Mouse (Mus musculus): ENCODE measurements around the gene Cdh5. TPM values are rescaled to one million over a fixed set of nuclear protein-coding genes. Genes with fewer than 3 reads are reported as not detected.
"Not testable (repeated sequence)": the region's sequence is repeated elsewhere in the genome, so short reads cannot be mapped to it uniquely, and the experiment has no call there.

Cdh5 gene
- polyA plus RNA-seq, 1 experiment from 2014 or later = 49.9 TPM

DNA sequence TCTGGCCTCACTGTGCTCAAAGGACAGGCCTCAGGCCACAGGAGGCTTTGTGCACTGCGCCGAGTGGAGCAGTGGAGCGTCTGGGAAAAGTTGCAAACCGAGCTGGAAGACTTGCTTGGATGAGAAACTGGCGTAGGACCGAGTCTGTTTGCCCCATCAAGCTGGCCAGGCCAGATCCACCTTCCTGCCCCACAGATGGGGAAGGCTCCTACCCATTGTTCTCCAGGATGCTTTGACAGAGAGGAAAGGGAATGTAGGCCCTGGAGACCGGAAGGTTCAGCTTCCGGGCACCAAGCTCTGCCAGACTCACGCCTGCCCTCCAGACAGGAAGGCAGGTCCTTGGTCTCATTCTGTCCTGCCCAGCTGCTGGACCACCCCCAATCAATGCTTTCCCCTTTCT lies 5.8 kb upstream of the Cdh5 start:
- no peak for ATAC-seq (ENCODE audit: extremely low read depth, insufficient number of reproducible peaks, low FRiP score, low TSS enrichment)
- H3K27ac ChIP-seq (replicated peaks) = peak overlapping the region; percentile 89
- H3K4me3 ChIP-seq = no peak overlapping the region
- no peaks in the 10 kb centered on the region for H3K36me3 ChIP-seq
- peaks cover 29% of the 10 kb centered on the region for H3K4me1 ChIP-seq
- H3K9ac ChIP-seq = no peak overlapping the region
- WGBS = 64% methylated on average over 9 of the region's 9 CpGs
- H3K27me3 ChIP-seq (replicated peaks) = no peaks in the 10 kb centered on the region
- no peak overlapping the region for H3K4me2 ChIP-seq
- no peaks in the 10 kb centered on the region for H3K9me3 ChIP-seq

- H3K9me3 ChIP-seq = no peaks in the 10 kb centered on the region
- H3K27me3 ChIP-seq (replicated peaks) = no peaks in the 10 kb centered on the region
- no peaks in the 10 kb centered on the region for H3K36me3 ChIP-seq
- WGBS = 41% methylated on average over 10 of the region's 10 CpGs
- 0 out of 2 replicates have a peak, but pooled peaks have one; percentile 21 for ATAC-seq (ENCODE audit: extremely low read depth, insufficient number of reproducible peaks, low FRiP score, low TSS enrichment)
- peaks cover 34% of the 10 kb centered on the region for H3K4me1 ChIP-seq
- no peak overlapping the region for H3K9ac ChIP-seq
- H3K27ac ChIP-seq (replicated peaks) = peak overlapping the region; percentile 89
- H3K4me2 ChIP-seq = no peak overlapping the region
- no peak overlapping the region for H3K4me3 ChIP-seq
Measured at GRCm38 (mm10) chr8:104096644-104097043, 4.8 kb upstream of the Cdh5 start.

DNA sequence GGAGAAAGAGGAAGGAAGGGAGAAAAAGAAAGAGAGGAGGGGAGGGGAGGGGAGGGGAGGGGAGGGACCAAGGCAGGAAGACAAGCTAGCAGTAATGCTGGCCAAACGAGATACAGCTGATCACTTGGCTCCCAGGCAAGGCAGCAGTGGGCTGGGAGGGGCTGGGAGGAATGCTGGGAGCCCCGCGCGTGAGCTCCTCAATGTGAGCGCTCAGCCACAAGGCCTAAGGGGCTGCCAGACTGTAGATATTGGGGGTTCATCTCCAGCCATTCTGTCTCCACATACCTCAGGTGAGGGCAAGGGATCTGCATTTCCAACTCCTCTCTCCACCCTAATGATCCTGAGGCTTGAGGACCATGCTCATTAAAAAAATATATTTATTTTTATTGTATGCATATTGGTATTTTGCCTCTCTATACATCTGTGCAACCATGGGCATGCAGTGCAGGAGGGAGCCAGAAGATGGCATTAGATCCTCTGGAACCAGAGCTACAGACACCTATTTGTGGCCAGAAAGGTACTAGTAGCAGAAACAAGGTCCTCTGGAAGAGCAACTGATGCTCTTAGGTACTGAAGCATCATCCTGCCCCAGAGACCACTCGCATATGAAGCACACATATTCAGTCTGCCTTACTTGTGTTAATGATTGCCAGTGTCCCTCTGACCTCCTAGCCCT lies 2.6 kb upstream of the Cdh5 start:
- no peak for ATAC-seq (ENCODE audit: extremely low read depth, insufficient number of reproducible peaks, low FRiP score, low TSS enrichment)
- 12% methylated on average over 6 of the region's 6 CpGs for WGBS
- Histone ChIP-seq H3K4me3 (no peak overlapping the region), H3K27ac (replicated peaks) (peak overlapping the region; percentile 57), H3K36me3 (no peaks in the 10 kb centered on the region), H3K4me1 (peaks cover 28% of the 10 kb centered on the region), H3K9ac (no peak overlapping the region), H3K4me2 (peak overlapping the region; percentile 14; the same call in 1 of the 2 replicates), H3K9me3 (no peaks in the 10 kb centered on the region), H3K27me3 (replicated peaks) (no peaks in the 10 kb centered on the region)

- Histone ChIP-seq H3K27ac (replicated peaks) (peak overlapping the region; percentile 57), H3K4me3 (no peak overlapping the region), H3K4me1 (peaks cover 28% of the 10 kb centered on the region), H3K9ac (0 out of 2 replicates have a peak overlapping the region, but pooled peaks have one; percentile 8), H3K27me3 (replicated peaks) (no peaks in the 10 kb centered on the region), H3K4me2 (peak overlapping the region; percentile 14; the same call in 1 of the 2 replicates), H3K36me3 (no peaks in the 10 kb centered on the region), H3K9me3 (no peaks in the 10 kb centered on the region)
- 50% methylated on average over 20 of the region's 20 CpGs for WGBS
- no peak for ATAC-seq (ENCODE audit: extremely low read depth, insufficient number of reproducible peaks, low FRiP score, low TSS enrichment)
Measured at GRCm38 (mm10) chr8:104099347-104100099, 1.9 kb upstream of the Cdh5 start.

DNA sequence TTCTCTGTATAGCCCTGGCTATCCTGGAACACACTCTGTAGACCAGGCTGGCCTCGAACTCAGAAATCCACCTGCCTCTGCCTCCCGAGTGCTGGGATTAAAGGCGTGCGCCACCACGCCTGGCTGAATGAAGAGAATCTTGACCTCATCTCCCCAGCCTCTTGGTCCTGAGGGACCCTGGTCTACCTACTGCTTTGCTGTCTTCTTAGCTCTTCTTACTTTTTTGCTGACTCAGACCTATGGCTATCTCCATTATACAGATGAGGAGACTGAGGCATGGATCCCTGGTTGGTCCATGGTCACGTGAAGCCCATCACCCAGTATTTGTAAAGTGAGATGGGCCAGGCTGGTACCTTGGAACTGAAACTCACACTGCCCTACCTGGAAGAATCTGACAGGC lies 701 bp upstream of the Cdh5 start:
- H3K4me1 ChIP-seq = peaks cover 34% of the 10 kb centered on the region
- not testable (repeated sequence) for H3K27me3 ChIP-seq (replicated peaks); H3K9ac ChIP-seq; H3K36me3 ChIP-seq; ATAC-seq (ENCODE audit: extremely low read depth, insufficient number of reproducible peaks, low FRiP score, low TSS enrichment); H3K9me3 ChIP-seq; H3K4me3 ChIP-seq
- peak overlapping the region; percentile 78 for H3K27ac ChIP-seq (replicated peaks)
- 86% methylated on average over 6 of the region's 6 CpGs for WGBS
- peak overlapping the region; percentile 10; the same call in 1 of the 2 replicates for H3K4me2 ChIP-seq

GRCm38 (mm10) chr8:104103462-104103861 lies 2.0 kb downstream of the Cdh5 start:
- ATAC-seq (ENCODE audit: extremely low read depth, insufficient number of reproducible peaks, low FRiP score, low TSS enrichment) = no peak
- H3K27me3 ChIP-seq (replicated peaks) = no peaks in the 10 kb centered on the region
- peak overlapping the region; percentile 78 for H3K9ac ChIP-seq
- no peaks in the 10 kb centered on the region for H3K9me3 ChIP-seq
- 38% methylated on average over 7 of the region's 7 CpGs for WGBS
- peak overlapping the region; percentile 78 for H3K27ac ChIP-seq (replicated peaks)
- H3K4me3 ChIP-seq = peak overlapping the region; percentile 54
- no peaks in the 10 kb centered on the region for H3K36me3 ChIP-seq
- H3K4me2 ChIP-seq = peak overlapping the region; percentile 62
- H3K4me1 ChIP-seq = peaks cover 58% of the 10 kb centered on the region

DNA sequence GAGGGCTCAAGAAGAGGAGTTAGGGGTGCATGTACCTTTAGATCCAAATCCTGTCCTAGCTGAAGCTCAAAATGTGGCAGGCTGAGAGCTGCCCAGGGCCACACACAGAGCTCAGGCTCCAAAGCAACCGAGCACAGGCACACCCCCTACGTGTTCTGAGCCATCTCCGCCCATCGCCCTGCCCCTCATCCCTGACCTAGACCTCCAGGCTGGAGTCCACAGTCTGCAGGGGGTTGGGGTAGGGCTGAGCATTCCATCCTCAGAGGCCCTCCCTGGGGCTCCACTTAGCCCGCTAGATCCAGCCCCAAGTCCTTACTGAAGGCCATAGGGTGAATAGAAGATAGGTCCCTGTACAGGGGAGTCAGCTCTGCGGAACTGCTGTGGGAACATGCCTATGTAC lies 4.3 kb downstream of the Cdh5 start:
- no peak overlapping the region for H3K4me3 ChIP-seq
- no peaks in the 10 kb centered on the region for H3K36me3 ChIP-seq
- peaks cover 52% of the 10 kb centered on the region for H3K4me1 ChIP-seq
- no peak overlapping the region for H3K27ac ChIP-seq (replicated peaks)
- ATAC-seq (ENCODE audit: extremely low read depth, insufficient number of reproducible peaks, low FRiP score, low TSS enrichment) = no peak
- 0 out of 2 replicates have a peak overlapping the region, but pooled peaks have one; percentile 33 for H3K9ac ChIP-seq
- H3K4me2 ChIP-seq = peak overlapping the region; percentile 62
- H3K27me3 ChIP-seq (replicated peaks) = no peaks in the 10 kb centered on the region
- no peaks in the 10 kb centered on the region for H3K9me3 ChIP-seq
- WGBS = 49% methylated on average over 6 of the region's 6 CpGs

DNA sequence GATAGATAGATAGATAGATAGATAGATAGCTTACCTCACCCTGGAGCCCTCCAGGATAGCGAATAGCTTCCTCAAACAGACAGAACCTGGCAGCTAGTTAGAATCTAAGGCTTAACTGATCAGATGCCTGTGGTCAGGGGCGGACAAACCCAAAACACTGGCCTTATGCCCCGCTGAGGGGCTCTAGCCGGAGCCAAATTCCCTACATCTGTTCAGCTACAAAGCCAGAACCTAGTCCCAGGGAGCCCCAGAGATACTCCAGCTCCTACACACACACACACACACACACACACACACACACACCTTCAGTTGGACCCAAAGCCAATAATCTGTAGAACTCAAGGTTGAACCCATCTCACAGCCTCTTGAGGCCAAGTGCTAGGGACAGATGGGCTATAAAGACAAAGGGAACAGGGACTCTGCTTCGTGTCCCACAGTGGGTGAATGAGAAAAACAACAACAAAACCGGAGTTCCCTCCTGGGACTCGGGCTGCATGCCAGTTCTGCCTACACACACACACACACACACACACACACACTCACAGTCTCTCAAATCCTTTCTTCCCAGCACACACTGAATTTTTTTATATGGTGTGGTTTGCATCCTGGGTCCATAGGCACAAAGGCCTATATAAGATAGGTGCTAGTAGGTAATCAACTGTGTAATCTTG lies 5.0 kb downstream of the Cdh5 start:
- H3K9me3 ChIP-seq = no peaks in the 10 kb centered on the region
- no peak overlapping the region for H3K9ac ChIP-seq
- no peak for ATAC-seq (ENCODE audit: extremely low read depth, insufficient number of reproducible peaks, low FRiP score, low TSS enrichment)
- H3K36me3 ChIP-seq = no peaks in the 10 kb centered on the region
- H3K4me3 ChIP-seq = 0 out of 2 replicates have a peak overlapping the region, but pooled peaks have one; percentile 4
- WGBS = 67% methylated on average over 7 of the region's 7 CpGs
- H3K4me1 ChIP-seq = peaks cover 45% of the 10 kb centered on the region
- H3K27me3 ChIP-seq (replicated peaks) = no peaks in the 10 kb centered on the region
- no peak overlapping the region for H3K27ac ChIP-seq (replicated peaks)
- H3K4me2 ChIP-seq = peak overlapping the region; percentile 62; the same call in 1 of the 2 replicates

- no peaks in the 10 kb centered on the region for H3K27me3 ChIP-seq (replicated peaks)
- H3K4me3 ChIP-seq = no peak overlapping the region
- H3K4me2 ChIP-seq = 0 out of 2 replicates have a peak overlapping the region, but pooled peaks have one; percentile 0
- no peak for ATAC-seq (ENCODE audit: extremely low read depth, insufficient number of reproducible peaks, low FRiP score, low TSS enrichment)
- no peak overlapping the region for H3K9ac ChIP-seq
- no peak overlapping the region for H3K27ac ChIP-seq (replicated peaks)
- no peaks in the 10 kb centered on the region for H3K9me3 ChIP-seq
- H3K4me1 ChIP-seq = peaks cover 42% of the 10 kb centered on the region
- H3K36me3 ChIP-seq = no peaks in the 10 kb centered on the region
Measured at GRCm38 (mm10) chr8:104107111-104107510, 5.7 kb downstream of the Cdh5 start.

DNA sequence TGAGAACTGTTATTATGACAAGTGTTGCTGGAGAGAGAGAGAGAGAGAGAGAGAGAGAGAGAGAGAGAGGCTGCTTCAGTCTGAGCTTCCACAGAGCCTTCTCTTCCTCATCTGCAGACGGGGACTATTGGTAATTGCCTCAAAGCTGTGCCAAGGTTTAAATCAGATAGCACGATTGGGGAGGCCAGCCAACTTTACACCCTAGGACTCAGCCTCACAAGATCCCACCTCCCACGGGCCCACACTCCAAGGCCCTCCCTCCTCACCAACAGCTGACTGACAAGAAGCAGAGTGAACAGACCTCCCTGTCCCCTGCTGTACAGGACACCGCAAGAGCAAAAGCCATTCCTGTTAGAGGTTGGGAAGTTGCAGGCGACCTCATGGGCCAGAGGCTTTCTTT lies 6.6 kb downstream of the Cdh5 start:
- Histone ChIP-seq H3K9me3 (no peaks in the 10 kb centered on the region), H3K27ac (replicated peaks) (no peak overlapping the region), H3K36me3 (peaks cover 5% of the 10 kb centered on the region; the same call in 1 of the 2 replicates), H3K4me2 (no peak overlapping the region), H3K4me3 (no peak overlapping the region), H3K27me3 (replicated peaks) (no peaks in the 10 kb centered on the region), H3K4me1 (peaks cover 42% of the 10 kb centered on the region), H3K9ac (no peak overlapping the region)
- 24% methylated on average over 5 of the region's 5 CpGs for WGBS
- ATAC-seq (ENCODE audit: extremely low read depth, insufficient number of reproducible peaks, low FRiP score, low TSS enrichment) = no peak

- H3K4me1 ChIP-seq = peaks cover 37% of the 10 kb centered on the region
- H3K27me3 ChIP-seq (replicated peaks) = no peaks in the 10 kb centered on the region
- no peak overlapping the region for H3K9ac ChIP-seq
- no peak overlapping the region for H3K4me3 ChIP-seq
- WGBS = 65% methylated on average over 10 of the region's 10 CpGs
- H3K27ac ChIP-seq (replicated peaks) = peak overlapping the region; percentile 36; the same call in 1 of the 2 replicates
- no peaks in the 10 kb centered on the region for H3K9me3 ChIP-seq
- peaks cover 6% of the 10 kb centered on the region; the same call in 1 of the 2 replicates for H3K36me3 ChIP-seq
- ATAC-seq (ENCODE audit: extremely low read depth, insufficient number of reproducible peaks, low FRiP score, low TSS enrichment) = no peak
- no peak overlapping the region for H3K4me2 ChIP-seq
Measured at GRCm38 (mm10) chr8:104110498-104111134, 9.2 kb downstream of the Cdh5 start.
